Mouse (Mus musculus) heart, embryonic 16.5 days (tissue): Measurements from ENCODE around the gene Gm45799. TPM values are rescaled to one million over a fixed set of nuclear protein-coding genes. Genes with fewer than 3 reads are reported as not detected.

Source experiments
- ATAC-seq: fragments of 200-750 bp; cut with Nextera tagmentation; replicated peaks from 2 replicates; pipeline ENCODE4 v1.8.0; 2017; ENCODE audit warnings: moderate number of reproducible peaks; ENCODE audit not compliant: insufficient read depth, low FRiP score; ENCODE audit errors: extremely low read depth
- H3K27ac ChIP-seq: fragments of 300-500 bp; sonication (generic); 2 replicates; pipeline ENCODE4 v1.5.1; 2014; ENCODE audit warnings: mild to moderate bottlenecking, low read length, control low read depth, moderate library complexity
- H3K27me3 ChIP-seq: fragments of 300-500 bp; sonication (generic); 2 replicates; pipeline ENCODE4 v1.6.1; 2014; ENCODE audit warnings: low read length, mixed read lengths; ENCODE audit not compliant: control insufficient read depth, insufficient read depth
- H3K36me3 ChIP-seq: fragments of 300-500 bp; sonication (generic); 2 replicates; pipeline ENCODE4 v1.6.1; 2014; ENCODE audit not compliant: control insufficient read depth, insufficient read depth
- H3K4me1 ChIP-seq: fragments of 300-500 bp; sonication (generic); 2 replicates; pipeline ENCODE4 v1.6.1; 2014; ENCODE audit warnings: low read length, mixed read lengths; ENCODE audit not compliant: control insufficient read depth, insufficient read depth
- H3K4me2 ChIP-seq: fragments of 300-500 bp; sonication (generic); 2 replicates; pipeline ENCODE4 v1.6.1; 2014; ENCODE audit warnings: low read depth, mild to moderate bottlenecking, control low read depth, low read length
- H3K4me3 ChIP-seq: fragments of 300-500 bp; sonication (generic); 2 replicates; pipeline ENCODE4 v1.5.1; 2014; ENCODE audit warnings: mild to moderate bottlenecking, control low read depth, low read length
- H3K9ac ChIP-seq: fragments of 300-500 bp; sonication (generic); 2 replicates; pipeline ENCODE4 v1.6.1; 2014; ENCODE audit warnings: low read length, control low read depth
- H3K9me3 ChIP-seq: fragments of 300-500 bp; sonication (generic); replicated peaks from 2 replicates; pipeline ENCODE4 v1.6.1; 2016; ENCODE audit warnings: low read length; ENCODE audit not compliant: control insufficient read depth
- WGBS: fragments of 180-500 bp; shearing (Covaris S2); extraction: QIAGEN DNeasy Blood & Tissue Kit; methylation state at CpG from one replicate; pipeline ENCODE4 v1.1.7; 2014; 5-methylcytosine and 5-hydroxymethylcytosine counted together
- polyA plus RNA-seq: library from polyadenylated mRNA; unstranded; fragments of >200 nt; fragmentation: Nextera tagmentation; extraction: Ambion mirVana; gene quantifications from 2 replicates; pipeline ENCODE4 v1.2.1, GENCODE M21; 2015

Gm45799 gene
- polyA plus RNA-seq, 1 experiment from 2014 or later = 30.8 TPM

- Histone ChIP-seq H3K27me3 (no peaks in the 10 kb centered on the region), H3K4me1 (no peaks in the 10 kb centered on the region), H3K9me3 (no peaks in the 10 kb centered on the region), H3K4me3 (no peak overlapping the region), H3K4me2 (no peak overlapping the region), H3K27ac (no peak overlapping the region), H3K9ac (no peak overlapping the region), H3K36me3 (no peaks in the 10 kb centered on the region)
- no peak for ATAC-seq
- WGBS = 85% methylated on average over 4 of the region's 4 CpGs
Observed at GRCm38 (mm10) chr7:105703816-105704215, 63.5 kb downstream of the Gm45799 start.

GRCm38 (mm10) chr7:105708733-105709132 is 68.4 kb downstream of the Gm45799 start:
- Histone ChIP-seq H3K4me3 (no peak overlapping the region), H3K9ac (no peak overlapping the region), H3K27me3 (no peaks in the 10 kb centered on the region), H3K4me1 (no peaks in the 10 kb centered on the region), H3K36me3 (no peaks in the 10 kb centered on the region), H3K4me2 (no peak overlapping the region), H3K27ac (no peak overlapping the region), H3K9me3 (no peaks in the 10 kb centered on the region)
- WGBS = 84% methylated on average over 5 of the region's 5 CpGs
- ATAC-seq = no peak

- no peak for ATAC-seq
- Histone ChIP-seq H3K4me1 (no peaks in the 10 kb centered on the region), H3K4me2 (no peak overlapping the region), H3K27me3 (no peaks in the 10 kb centered on the region), H3K4me3 (no peak overlapping the region), H3K9me3 (no peaks in the 10 kb centered on the region), H3K9ac (no peak overlapping the region), H3K36me3 (no peaks in the 10 kb centered on the region), H3K27ac (no peak overlapping the region)
- WGBS = 56% methylated on average over 3 of the region's 3 CpGs
Observed at GRCm38 (mm10) chr7:105715366-105715765, 75.0 kb downstream of the Gm45799 start.

GRCm38 (mm10) chr7:105721916-105722315 is 81.6 kb downstream of the Gm45799 start:
- H3K36me3 ChIP-seq = no peaks in the 10 kb centered on the region
- H3K27ac ChIP-seq = no peak overlapping the region
- no peaks in the 10 kb centered on the region for H3K27me3 ChIP-seq
- H3K4me3 ChIP-seq = no peak overlapping the region
- no peak overlapping the region for H3K9ac ChIP-seq
- no peak for ATAC-seq
- H3K9me3 ChIP-seq = no peaks in the 10 kb centered on the region
- H3K4me2 ChIP-seq = no peak overlapping the region
- H3K4me1 ChIP-seq = no peaks in the 10 kb centered on the region
- 57% methylated on average over 2 of the region's 2 CpGs for WGBS

DNA sequence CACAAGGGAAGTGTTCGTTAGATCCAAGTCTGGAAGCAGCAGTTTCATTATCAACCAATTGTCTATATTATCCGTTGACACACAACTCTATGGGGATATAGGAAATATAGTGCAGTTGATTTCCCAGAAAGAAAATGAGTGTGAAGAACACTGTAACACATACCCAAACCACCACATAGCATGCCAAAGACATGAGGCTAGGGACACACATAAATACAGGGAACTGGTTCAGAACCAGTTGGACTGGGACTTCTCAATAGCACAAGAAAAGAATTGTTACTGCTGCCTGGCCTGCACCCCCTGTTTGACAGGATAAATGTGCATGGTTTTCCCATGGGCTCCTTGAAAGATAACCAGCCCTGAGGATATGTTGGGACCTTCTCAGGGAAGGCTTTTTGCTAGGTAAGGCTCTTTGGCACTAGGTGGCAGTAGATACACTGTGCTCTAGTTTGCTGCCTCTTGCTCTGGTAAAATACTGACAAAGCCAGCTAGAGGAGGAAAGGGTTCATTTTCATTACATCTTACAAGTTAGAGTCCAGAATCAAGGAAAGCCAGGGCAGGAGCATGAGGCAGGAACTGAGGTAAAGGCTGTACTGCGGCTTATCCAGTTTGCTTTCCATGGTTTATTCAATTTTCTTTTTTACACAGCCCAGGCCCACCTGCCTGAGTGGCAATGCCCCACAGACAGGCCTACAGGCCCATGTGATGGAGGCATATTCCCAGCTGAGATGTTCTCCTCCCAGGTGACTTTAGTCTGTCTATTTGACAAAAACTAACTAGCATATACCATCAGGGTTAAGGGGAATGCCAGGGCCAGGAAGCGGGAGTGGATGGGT is 86.0 kb downstream of the Gm45799 start:
- no peaks in the 10 kb centered on the region for H3K9me3 ChIP-seq
- H3K4me1 ChIP-seq = no peaks in the 10 kb centered on the region
- H3K9ac ChIP-seq = no peak overlapping the region
- H3K27ac ChIP-seq = no peak overlapping the region
- no peak overlapping the region for H3K4me2 ChIP-seq
- H3K27me3 ChIP-seq = no peaks in the 10 kb centered on the region
- ATAC-seq = 0 out of 2 replicates have a peak, but pooled peaks have one; percentile 37
- peaks cover 14% of the 10 kb centered on the region for H3K36me3 ChIP-seq
- no peak overlapping the region for H3K4me3 ChIP-seq
- WGBS = 83% methylated on average over 4 of the region's 4 CpGs

DNA sequence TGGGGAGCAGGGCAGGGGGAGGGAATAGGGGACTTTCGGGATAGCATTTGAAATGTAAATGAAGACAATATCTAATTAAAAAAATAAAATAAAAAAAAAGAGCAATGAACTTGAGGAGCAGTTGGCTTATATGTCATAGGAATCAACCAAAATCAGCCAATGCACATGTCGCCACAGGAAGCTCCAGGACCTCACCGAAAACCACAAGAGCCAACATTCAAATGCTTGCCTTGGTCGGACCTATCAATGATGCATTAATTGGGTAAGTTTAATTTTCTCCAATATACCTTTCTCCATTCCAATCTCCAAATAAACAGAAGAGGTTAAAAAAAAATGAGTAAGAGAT is 86.6 kb downstream of the Gm45799 start:
- ATAC-seq = no peak
- no peak overlapping the region for H3K27ac ChIP-seq
- H3K4me2 ChIP-seq = no peak overlapping the region
- WGBS = 93% methylated on average over 4 of the region's 4 CpGs
- no peaks in the 10 kb centered on the region for H3K4me1 ChIP-seq
- H3K4me3 ChIP-seq = no peak overlapping the region
- H3K9ac ChIP-seq = no peak overlapping the region
- no peaks in the 10 kb centered on the region for H3K9me3 ChIP-seq
- H3K36me3 ChIP-seq = peaks cover 20% of the 10 kb centered on the region
- H3K27me3 ChIP-seq = no peaks in the 10 kb centered on the region

DNA sequence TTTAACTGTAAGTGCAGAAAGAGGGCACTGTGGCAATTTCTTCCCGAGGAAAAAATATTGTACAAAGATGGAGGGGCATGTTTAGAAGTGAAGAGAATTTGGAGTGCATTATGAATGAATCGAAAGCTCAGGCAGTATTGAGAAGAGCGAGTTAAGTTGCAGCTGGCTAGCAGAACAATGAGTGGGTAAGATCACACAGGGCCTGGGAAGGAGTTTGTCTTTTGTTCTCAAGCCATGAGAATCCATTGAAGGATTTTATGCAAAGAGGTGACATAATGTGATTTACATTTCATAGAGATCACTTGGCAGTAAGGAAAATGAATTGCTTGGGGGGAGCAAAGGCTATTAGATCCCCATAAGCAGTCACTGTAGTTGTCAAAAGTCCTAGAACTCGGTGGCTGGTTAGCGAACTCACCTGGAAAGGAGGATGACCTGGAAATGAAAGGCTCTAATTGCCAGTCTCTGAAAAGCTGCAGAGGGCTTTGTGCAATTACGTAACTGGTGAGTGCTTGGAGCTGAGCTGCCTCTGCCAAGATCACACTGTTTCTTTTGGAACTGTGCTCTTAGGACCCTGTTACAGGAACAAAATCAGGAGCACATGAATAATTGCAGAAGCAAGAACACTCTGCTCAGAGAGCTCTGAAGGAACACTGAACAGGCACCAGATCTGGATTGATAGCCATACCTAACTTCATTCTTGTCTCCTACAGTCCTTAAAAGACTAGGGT is 88.5 kb downstream of the Gm45799 start:
- ATAC-seq = no peak
- Histone ChIP-seq H3K4me3 (no peak overlapping the region), H3K27ac (no peak overlapping the region), H3K9ac (no peak overlapping the region), H3K36me3 (peaks cover 39% of the 10 kb centered on the region), H3K9me3 (no peaks in the 10 kb centered on the region), H3K4me2 (no peak overlapping the region), H3K27me3 (no peaks in the 10 kb centered on the region), H3K4me1 (no peaks in the 10 kb centered on the region)
- 79% methylated on average over 6 of the region's 6 CpGs for WGBS

DNA sequence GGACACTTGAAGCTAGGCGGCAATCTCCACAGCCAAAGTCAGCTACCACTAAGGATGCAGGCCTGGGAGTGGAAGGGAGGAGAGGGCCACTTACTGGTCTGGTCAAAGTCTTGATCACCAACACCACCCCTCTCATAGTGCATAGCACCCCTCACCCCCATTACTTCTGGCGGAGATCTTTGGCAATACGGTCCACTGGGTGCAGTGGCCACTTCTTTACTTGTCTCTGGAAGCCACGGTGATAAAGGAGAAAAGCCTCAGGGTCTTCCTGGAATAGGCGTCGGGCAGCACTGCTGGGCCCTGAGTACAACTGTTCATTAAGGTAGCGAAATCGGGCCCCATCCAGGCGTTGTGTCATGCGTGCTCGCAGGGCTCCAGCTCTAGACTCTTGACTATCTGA is 93.5 kb downstream of the Gm45799 start:
- peaks cover 17% of the 10 kb centered on the region for H3K4me1 ChIP-seq
- H3K4me2 ChIP-seq = no peak overlapping the region
- no peaks in the 10 kb centered on the region for H3K9me3 ChIP-seq
- H3K9ac ChIP-seq = no peak overlapping the region
- H3K36me3 ChIP-seq = peaks cover 45% of the 10 kb centered on the region
- ATAC-seq = no peak
- no peak overlapping the region for H3K4me3 ChIP-seq
- H3K27me3 ChIP-seq = no peaks in the 10 kb centered on the region
- H3K27ac ChIP-seq = no peak overlapping the region
- WGBS = 93% methylated on average over 11 of the region's 11 CpGs
